Mouse (Mus musculus) mature B cell (primary cell): ENCODE results near the gene Ezh2.
"Not testable (repeated sequence)": the region's sequence is repeated elsewhere in the genome, so short reads cannot be mapped to it uniquely, and the experiment has no call there.

Experiments used
- in situ Hi-C: fragments of 300-500 bp; cut with MboI; formaldehyde crosslinking; loops from 2 replicates; pipeline ENCODE4 v1.14.3; 2019

Gene Ezh2

GRCm38 (mm10) chr6:47594926-47595623, at the start of gene Ezh2:
Gene Ezh2, minus strand, starts transcription at chr6:47595341.
- in situ Hi-C loops, result no loop called here

- in situ Hi-C loops, result no loop called here
Observed at GRCm38 (mm10) chr6:47636527-47637076, 41.5 kb upstream of the Ezh2 start.

- in situ Hi-C loops, result no loop called here
Observed at GRCm38 (mm10) chr6:47635995-47636526, 40.9 kb upstream of the Ezh2 start.

GRCm38 (mm10) chr6:47635207-47635994, 40.3 kb upstream of the Ezh2 start:
- in situ Hi-C loops, result no loop called here

GRCm38 (mm10) chr6:47633467-47633866, 38.3 kb upstream of the Ezh2 start:
- in situ Hi-C loops, result no loop called here

- in situ Hi-C loops, result not testable (repeated sequence)
Observed at GRCm38 (mm10) chr6:47630061-47630460, 34.9 kb upstream of the Ezh2 start.

GRCm38 (mm10) chr6:47627978-47628377, 32.8 kb upstream of the Ezh2 start:
- in situ Hi-C loops, result no loop called here

- in situ Hi-C loops, result not testable (repeated sequence)
Observed at GRCm38 (mm10) chr6:47626976-47627375, 31.8 kb upstream of the Ezh2 start.

- in situ Hi-C loops, result no loop called here
Observed at GRCm38 (mm10) chr6:47621039-47621438, 25.9 kb upstream of the Ezh2 start.

- in situ Hi-C loops, result not testable (repeated sequence)
Observed at GRCm38 (mm10) chr6:47608306-47608705, 13.2 kb upstream of the Ezh2 start.

GRCm38 (mm10) chr6:47601931-47602330, 6.8 kb upstream of the Ezh2 start:
- in situ Hi-C loops, result no loop called here

- in situ Hi-C loops, result no loop called here
Observed at GRCm38 (mm10) chr6:47595696-47596095, 555 bp upstream of the Ezh2 start.

- in situ Hi-C loops, result no loop called here
Observed at GRCm38 (mm10) chr6:47594141-47594835, 853 bp downstream of the Ezh2 start.

GRCm38 (mm10) chr6:47593590-47593989, 1.6 kb downstream of the Ezh2 start:
- in situ Hi-C loops, result no loop called here

GRCm38 (mm10) chr6:47587332-47587731, 7.8 kb downstream of the Ezh2 start:
- in situ Hi-C loops, result not testable (repeated sequence)

- in situ Hi-C loops, result no loop called here
Observed at GRCm38 (mm10) chr6:47572887-47573286, 22.3 kb downstream of the Ezh2 start.

GRCm38 (mm10) chr6:47565326-47566035, 29.7 kb downstream of the Ezh2 start:
- in situ Hi-C loops, result no loop called here

GRCm38 (mm10) chr6:47561426-47561825, 33.7 kb downstream of the Ezh2 start:
- in situ Hi-C loops, result no loop called here

GRCm38 (mm10) chr6:47560846-47561245, 34.3 kb downstream of the Ezh2 start:
- in situ Hi-C loops, result no loop called here

GRCm38 (mm10) chr6:47560407-47560806, 34.7 kb downstream of the Ezh2 start:
- in situ Hi-C loops, result no loop called here

GRCm38 (mm10) chr6:47559287-47559686, 35.9 kb downstream of the Ezh2 start:
- in situ Hi-C loops, result no loop called here
